Mouse (Mus musculus): ENCODE data around the gene Rtkn2.

Rtkn2 gene

DNA sequence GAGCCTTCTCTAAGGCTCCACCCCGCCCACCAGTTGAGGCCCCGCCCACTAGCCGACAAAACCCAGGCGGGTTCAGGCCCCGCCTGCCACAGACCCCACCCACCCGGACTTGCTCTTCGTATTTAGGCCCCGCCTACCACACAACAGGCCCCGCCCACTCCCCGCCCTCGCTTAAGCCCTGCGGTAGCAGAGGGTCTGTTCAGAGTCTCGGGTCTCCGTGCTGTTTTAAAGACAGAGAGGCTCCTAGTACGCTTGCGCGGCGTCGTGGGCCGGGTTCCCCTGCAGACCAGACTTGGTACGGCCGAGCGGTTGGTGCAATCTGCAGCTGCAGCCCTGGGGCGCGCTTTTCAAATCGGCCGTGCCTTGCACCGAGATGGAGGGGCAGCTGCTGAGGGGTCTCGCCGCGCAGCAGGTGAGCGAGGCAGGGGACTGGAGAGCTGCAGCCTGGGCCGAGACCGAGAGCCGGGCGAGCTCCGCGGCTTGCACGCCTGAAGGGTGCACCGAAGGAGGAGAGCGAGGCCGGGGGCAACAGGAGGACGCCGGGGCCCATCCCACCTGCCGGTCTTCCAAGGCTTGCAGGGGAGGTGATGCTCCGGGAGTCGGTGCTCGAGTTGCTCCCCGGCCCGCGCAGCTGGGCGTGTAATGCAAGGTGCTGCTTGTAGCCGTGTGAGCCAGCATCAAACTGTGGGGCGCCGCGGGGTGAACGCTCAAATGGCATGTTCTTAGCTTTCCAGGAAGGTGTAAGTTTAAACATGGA, at the start of gene Rtkn2:
Gene Rtkn2 (plus strand): TSS at position 170 of the 757 bp plus-strand sequence.
- in situ Hi-C loops (cut with MboI, MseI), result no loop called here

DNA sequence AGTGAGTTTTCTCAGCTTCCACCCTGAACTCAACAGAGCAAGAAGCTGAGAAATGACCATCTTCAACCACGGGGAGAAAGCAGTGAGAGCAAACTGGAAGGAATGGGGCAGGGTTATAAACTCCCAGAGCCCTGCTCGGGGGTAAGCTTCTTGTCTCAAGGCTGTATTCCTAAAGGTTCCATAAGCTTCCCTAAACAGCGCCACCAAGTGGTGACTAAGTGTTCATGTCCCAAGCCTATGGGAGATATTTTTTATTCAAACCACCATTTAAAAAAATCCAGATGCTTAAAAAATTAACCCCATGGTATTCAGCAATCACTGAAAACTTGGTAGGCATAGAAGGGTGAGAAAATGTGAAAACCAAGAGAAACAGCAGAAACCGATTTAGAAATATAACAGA, 48.0 kb upstream of the Rtkn2 start:
- in situ Hi-C loops (cut with MboI, MseI), result no loop called here

DNA sequence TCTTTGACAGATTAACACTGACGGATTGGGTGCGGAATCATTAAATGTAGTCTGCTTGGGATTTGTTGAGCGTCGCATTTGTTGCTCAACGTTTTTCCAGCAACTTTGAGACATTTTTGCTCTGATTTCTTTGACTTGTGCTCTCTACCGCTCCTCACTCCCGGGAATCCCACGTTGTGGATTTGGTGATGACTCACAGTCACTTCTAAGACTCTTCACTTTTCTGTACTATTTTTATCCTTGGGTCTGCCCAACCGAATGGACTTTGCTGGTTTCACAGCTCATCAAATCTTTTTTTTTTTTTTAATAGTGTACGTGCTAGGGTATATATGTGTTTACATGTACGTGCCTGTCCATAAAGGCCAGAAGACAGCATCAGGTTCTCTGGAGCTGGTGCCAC, 46.6 kb upstream of the Rtkn2 start:
- in situ Hi-C loops (cut with MboI, MseI), result no loop called here

DNA sequence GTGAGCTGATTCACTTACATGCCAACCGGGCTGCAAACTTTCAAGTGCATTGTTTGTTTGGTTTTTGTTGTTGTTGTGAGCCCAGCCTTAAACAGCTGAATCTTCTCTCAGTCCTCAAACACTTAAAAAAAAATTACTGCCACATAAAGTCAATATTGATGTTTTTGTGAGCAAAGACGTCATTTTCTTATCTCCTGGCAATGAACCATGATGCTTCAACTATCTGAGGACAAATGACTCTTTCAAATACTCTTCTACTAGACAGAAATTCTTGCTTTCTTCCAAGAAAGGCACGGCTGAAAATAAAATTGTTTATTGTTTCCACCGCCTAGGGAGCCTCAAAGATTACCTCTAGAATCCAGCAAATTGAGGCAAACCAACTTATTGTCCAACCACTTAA, 42.4 kb upstream of the Rtkn2 start:
- in situ Hi-C loops (cut with MboI, MseI), result no loop called here

DNA sequence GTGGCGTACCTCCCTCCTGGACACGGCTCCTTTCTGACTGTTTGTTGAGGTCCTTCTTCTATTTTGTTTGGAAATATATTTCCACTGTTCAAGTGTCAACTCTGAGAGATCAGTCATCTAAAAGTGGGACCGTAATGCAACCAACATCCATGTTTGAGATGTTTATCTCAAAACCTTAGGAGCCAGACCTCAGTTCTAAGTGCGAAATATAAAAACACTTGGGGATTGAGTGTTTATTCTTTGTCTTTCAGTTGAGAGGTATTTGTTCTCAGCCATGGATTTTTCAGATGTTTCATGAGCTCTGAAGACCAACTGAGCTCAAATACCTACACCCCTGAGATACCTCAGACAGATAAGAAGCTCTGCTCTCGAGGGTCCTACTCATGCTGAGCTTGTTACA, 41.6 kb upstream of the Rtkn2 start:
- in situ Hi-C loops (cut with MboI, MseI), result no loop called here

DNA sequence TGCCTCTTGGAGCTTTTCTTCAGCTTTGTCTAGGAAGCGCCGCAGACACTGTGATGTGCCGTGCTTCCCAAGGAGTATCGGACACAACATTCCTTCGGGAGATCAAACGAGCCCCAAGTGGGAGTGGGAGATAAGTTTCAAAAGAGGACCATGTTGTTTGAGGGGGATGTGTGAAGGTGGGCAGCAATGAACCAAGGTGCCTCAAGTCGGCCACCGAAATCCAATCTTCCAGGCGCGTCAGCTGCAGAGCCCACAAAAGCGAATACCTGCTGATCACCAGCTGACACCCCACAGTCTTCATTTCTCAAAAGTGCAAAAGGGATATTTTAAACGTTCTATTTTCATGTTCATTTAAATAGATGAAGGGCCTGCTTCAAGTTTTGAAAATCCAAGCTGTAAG, 39.8 kb upstream of the Rtkn2 start:
- in situ Hi-C loops (cut with MboI, MseI), result no loop called here

DNA sequence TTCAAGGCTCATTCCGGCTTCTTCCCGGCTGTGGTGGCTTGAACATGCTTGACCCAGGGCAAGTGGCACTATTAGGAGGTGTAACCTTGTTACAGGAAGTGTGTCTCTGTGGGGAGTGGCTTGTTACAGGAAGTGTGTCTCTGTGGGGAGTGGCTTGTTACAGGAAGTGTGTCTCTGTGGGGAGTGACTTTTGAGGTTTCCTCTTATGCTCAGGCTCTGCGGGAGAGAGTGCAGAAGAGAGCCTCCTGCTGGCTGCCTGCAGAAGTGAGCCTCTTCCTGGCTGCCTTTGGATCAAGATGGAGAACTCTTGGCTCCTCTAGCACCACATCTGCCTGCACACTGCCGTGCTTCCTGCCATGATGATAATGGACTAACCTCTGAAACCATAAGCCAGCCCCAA, 35.9 kb upstream of the Rtkn2 start:
- in situ Hi-C loops (cut with MboI, MseI), result loop anchor here in 1 of 2 experiments (10.0 kb wide), 1 partner anchor 1191 kb away; no protein-coding TSS in a partner anchor

DNA sequence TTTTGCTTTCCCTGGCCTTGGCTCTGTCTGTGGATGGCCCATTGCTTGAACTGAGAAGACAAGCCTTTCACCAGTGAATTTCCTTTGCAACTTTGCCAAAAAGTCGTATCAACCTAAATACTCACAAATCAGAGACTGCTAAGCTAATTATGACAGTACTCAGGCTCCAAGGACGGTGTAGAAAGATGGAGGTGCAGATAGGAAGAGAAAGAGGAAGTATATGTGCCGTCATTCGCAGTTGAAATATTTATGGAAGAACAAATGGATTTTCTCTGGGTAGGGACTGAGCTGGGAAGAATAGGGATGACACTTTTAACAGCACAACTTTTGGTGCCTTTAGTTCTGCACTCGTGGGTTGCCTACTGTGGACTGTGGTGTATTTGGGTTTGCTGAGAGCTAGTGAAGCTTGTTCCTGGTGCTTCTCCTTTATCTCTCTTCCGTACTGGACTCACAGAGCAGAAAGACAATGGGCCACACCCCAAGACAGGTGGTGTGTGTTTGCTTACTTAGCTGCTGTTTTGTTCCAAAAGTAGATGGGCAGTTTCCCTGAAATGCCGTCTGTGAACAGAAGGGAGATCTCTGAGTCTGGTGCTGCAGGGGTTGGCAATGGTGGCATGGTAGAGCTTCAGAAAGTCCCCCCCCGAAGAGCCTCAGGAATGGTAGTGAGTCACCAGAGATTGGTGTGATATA, 29.2 kb upstream of the Rtkn2 start:
- in situ Hi-C loops (cut with MboI, MseI), result no loop called here

DNA sequence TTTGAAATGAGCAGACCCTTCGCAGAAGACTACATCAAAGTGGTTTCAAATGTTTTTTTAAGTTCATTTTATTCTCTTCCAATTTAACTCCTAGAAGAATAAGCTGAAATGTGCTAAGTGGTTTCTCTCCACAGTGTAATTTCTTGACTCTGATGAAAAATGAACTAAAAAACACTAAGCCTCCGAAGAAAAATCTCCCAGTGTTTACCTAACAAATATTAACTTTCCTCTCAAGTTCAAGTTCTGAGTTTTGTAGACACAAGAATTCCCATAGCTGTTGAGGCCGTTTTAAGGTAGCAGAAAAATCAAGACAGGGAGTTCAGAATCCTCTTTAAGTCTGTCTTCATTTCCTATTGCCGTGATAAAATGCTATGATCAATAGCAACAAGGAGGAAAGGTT, 27.7 kb upstream of the Rtkn2 start:
- in situ Hi-C loops (cut with MboI, MseI), result no loop called here

DNA sequence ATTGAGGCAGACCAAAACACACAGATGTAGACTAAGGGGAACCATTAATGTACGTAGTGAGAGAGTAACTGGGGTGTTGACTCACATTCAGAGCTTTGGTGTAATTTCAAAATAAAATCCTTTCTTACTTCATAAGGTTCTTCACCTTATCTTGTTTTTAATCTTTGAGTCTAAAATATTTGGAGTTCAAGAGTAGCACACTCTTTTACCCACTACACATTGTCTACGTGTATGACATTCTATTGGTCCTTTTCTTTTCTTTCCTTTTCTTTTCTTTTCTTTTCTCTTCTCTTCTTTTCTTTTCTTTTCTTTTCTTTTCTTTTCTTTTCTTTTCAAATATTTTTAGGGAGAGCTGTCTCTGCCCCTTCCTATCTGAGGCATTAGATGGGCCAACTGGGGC, 23.4 kb upstream of the Rtkn2 start:
- in situ Hi-C loops (cut with MboI, MseI), result no loop called here

DNA sequence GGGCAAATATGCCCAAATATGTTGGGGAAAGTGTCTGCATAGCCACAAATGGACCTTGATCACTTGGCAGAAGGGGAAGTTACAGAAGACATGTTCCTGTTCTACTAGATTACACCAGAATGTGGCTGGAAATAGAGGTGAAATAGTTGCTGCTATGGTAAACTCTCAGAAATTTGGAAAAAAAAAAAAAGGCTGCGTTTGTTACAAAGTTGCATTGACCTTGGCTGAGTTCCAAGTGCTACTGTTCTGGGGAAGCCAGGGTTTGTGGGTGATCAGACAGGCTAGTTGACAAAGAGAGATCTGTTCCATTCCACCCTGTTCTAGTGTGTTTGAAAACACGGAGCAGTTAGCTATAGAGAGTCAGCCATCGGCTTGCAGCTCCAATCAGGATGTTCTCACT, 19.4 kb upstream of the Rtkn2 start:
- in situ Hi-C loops (cut with MboI, MseI), result loop anchor here in 1 of 2 experiments (10.0 kb wide), 1 partner anchor 1045 kb away; no protein-coding TSS in a partner anchor

DNA sequence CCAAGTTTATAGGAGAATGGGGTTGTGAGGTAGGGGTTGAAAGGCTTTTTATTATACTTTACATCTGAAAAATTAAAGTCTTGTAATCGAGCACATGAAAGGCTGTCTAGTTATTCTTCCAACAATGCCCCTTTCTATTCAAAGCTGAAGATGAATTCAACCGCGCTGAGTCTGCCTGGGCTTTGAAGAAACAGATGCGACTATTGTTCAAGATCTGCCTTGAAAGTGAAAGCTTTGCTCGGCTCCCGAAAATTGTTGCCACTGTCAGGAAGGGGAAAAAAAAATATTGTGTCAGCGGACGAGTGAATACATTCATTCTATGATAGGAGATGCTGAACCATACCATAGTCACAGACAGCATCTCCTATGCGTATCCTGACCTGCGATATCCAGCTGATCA, 16.9 kb upstream of the Rtkn2 start:
- in situ Hi-C loops (cut with MboI, MseI), result loop anchor here in 1 of 2 experiments (10.0 kb wide), 1 partner anchor 1042 kb away; no protein-coding TSS in a partner anchor

DNA sequence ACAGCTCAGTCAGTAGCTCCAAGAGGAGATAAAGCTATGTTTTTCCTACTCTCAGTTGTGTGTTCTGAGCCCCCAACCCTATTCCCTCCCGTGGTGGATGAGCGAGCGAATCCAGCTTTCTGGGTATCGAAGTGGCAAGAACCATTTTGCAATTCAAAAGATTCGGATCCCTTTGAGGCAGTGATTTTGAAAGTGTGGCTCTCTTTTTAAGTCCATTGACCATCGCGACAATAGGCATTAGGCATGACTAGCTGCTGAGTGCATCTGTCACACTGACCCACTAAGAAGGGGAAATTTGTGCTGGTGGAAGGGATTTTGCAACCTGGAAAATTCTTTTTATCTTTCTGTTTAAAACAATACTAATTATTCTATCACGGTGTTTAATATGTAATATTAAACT, 15.3 kb upstream of the Rtkn2 start:
- in situ Hi-C loops (cut with MboI, MseI), result loop anchor here in 1 of 2 experiments (10.0 kb wide), 1 partner anchor 1041 kb away; no protein-coding TSS in a partner anchor

DNA sequence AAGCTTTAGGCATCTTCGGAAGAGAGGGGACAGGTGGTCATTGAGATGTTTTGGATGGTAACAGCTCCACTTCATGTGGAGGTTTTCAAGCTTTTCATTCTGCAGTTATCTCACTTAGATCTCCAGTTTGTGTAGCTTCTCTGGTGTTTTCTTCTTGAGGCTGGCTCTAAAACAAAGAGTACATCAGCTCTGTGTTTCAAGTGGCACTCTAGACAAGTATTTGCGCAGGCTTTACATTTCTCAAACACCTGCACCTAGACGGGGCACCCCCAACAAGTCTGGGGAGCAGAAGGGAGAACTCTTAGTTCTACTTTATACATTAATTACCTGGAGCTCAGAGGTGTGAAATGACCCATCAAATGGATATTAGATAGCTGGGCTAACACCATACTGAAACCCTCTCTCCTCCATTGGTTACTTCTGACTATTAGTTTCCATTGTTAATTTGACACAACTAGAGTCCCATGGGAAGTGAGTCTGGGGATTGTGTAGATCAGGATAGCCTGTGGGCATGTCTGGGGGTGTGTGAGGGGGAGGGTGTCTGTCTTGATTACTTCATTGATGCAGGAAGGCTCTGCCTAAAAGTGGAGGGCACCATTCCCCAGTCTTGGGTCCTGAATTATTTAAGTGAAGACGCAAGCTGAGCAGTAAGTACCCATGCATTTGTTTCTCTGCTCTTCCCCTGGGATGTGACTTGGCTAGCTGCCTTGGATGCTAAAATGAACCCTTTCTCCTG, 14.0 kb upstream of the Rtkn2 start:
- in situ Hi-C loops (cut with MboI, MseI), result loop anchor here in 1 of 2 experiments (10.0 kb wide), 1 partner anchor 1039 kb away; no protein-coding TSS in a partner anchor

DNA sequence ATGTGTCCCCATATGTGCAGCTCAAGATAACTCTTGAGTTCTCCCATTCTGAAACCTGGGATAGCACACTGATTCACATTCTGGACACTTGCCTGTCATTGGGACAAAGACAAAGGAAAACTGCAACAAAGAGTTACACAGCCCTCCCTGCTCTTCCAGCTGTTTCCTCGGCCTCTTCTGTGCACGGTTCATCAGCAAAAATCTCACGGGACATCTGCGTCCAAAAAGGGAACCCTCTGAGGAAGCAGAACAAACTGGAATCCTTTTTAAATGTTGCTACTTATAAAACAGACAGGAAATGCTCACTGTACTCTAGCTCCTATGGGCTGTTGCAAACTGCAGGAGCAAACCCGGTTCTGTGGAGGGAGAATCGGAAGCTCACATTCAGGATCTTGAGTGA, 13.3 kb upstream of the Rtkn2 start:
- in situ Hi-C loops (cut with MboI, MseI), result loop anchor here in 1 of 2 experiments (10.0 kb wide), 1 partner anchor 1039 kb away; no protein-coding TSS in a partner anchor

DNA sequence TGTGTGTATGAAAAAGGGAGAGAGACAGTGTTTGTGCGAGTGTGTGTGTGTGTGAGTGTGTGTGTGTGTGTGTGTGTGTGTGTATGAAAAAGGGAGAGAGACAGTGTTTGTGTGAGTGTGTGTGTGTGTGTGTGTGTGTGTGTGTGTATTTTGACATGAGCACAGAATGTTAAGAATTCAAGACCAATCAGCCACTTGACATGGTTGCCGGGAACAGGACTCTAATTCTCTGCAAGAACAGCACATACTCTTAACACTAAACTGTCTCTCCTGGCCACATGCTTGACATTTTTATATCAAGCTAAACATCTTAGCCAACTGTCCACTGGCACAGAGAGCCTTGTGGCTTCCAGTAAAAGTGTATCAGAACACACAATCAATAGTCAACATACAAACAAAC, 12.4 kb upstream of the Rtkn2 start:
- in situ Hi-C loops (cut with MboI, MseI), result loop anchor here in 1 of 2 experiments (10.0 kb wide), 1 partner anchor 1038 kb away; no protein-coding TSS in a partner anchor

DNA sequence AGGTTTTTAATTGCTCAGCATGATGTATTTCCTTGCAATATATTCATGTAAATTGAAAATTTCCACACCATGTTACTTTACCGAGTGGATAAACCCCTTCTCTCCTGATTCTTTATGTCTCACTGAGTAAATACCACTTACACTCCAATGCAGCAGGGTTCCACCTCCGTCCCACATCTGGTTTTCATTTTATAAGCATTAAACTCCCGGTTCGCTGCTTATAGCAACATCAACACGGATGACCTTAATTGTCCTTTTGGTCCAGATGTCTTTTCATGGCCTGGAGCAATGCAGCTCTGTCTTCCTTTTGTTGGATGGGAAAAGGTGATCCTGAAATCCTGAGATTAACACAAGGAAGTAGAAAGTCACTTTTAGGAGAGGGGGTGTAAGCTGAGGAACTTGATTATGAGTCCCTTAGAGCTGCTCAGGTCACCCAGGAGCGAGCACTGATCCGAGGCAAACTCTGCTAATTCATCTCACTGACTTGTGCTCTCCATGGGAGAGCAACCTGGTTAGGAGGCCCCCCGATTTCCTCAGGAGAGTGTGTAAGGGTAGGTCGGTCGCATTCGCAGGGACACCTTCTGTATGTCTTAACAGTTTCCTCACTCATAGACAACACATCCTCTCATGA, 8.1 kb upstream of the Rtkn2 start:
- in situ Hi-C loops (cut with MboI, MseI), result no loop called here

DNA sequence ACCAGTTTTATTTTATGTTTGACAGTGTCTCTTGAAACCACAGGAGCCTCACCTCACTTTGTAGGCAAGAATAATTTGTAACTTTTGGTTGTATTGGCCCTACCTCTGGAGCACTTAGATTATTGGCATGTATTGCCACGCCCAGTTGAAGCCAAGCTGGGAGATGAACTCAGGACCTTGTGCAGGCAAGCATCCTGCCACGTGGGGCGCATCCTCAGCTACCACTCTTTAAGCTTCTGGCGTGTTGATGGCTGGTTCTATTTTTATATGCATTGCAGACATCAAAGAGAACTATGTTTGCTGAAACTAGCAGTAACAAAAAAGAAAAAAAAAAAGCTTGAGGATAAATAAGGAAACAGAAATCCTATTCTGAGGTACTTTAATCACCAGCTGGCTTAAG, 2.1 kb upstream of the Rtkn2 start:
- in situ Hi-C loops (cut with MboI, MseI), result no loop called here

DNA sequence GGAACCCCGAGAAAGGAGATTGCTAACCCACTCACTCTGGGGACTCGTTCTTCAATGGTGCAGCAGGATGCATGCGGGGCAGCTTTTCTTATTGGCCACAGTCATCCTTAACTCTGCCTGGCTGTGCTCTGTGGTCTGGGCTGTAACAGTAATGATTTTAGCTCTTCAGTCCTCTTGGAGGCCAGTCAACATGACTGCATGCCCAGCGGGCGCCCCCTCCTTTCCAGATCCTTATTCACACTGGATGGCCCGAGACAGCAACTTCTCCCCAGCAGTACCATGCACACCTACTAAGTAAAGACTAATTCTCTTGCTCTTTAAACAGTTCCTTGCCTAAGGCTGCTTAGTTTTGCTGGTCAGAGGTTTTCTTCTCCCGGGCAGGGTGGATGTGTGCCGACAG, 4.4 kb downstream of the Rtkn2 start:
- in situ Hi-C loops (cut with MboI, MseI), result no loop called here

DNA sequence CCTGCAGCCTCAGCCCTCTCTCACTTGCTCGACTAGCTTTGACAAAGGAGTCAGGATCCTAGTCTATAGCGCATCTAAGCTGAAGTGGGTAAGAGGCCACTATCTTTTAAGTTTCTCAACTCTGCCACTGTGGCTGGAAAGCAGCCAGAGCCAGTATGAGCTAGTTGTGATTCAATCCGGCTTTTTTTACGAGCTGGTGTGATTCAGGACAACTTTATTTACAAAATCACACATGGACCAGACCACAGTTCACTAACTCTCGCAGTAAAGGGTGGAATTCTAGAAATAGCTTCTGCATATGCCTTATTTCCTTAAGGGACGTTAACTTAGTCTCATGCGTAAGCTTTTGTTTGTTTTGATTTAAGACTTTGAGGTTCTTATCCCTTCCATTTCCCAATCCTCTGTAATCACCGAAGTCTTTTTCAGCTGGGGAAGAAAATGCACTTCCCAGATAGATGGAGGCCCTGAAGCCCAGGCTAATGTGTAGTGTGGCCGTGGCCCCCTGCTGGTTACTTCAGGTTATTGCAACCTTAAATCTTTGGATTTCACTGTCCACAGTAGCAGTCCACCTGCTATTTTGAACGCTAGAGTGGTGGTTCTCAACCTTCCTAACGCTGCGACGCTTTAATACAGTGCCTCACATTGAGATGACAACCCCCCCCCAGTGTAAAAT, 5.0 kb downstream of the Rtkn2 start:
- in situ Hi-C loops (cut with MboI, MseI), result no loop called here

DNA sequence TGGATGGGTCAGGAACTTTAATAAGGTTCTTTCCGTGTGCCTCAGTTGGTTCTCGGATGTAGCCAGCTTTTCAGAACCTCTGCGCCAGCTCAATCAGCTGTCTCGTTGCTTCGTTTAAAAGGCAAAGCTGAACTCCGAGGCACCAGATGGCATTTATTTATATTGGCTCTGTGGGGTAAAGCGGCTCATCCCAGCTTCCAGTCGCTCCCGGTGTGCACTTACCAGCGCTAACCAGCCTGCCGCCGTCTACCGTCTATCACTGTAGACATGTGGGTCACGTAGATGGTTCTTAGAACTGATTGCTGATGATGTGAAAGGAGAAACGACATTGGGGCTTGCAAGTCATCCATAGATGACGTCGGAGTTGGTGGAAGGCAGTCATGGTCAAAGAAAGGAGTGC, 5.7 kb downstream of the Rtkn2 start:
- in situ Hi-C loops (cut with MboI, MseI), result loop anchor here in 1 of 2 experiments (5.0 kb wide), 1 partner anchor 113 kb away; no protein-coding TSS in a partner anchor

Measured in T-helper 17 cell (primary cell).